Mouse (Mus musculus) liver, embryonic 11.5 days (tissue): Measurements from ENCODE around the gene Exog. TPM values are rescaled to one million over a fixed set of nuclear protein-coding genes. Genes with fewer than 3 reads are reported as not detected.

Source experiments
- ATAC-seq: fragments of 200-750 bp; cut with Nextera tagmentation; replicated peaks from 2 replicates; pipeline ENCODE4 v1.8.0; 2017; ENCODE audit warnings: moderate number of reproducible peaks, mild to moderate bottlenecking, moderate TSS enrichment, moderate library complexity; ENCODE audit not compliant: low FRiP score
- DNase-seq: peaks from one replicate; pipeline ENCODE4 v3.0.0-alpha.2; 2017; ENCODE audit warnings: low spot score
- H3K27ac ChIP-seq: fragments of 300-500 bp; sonication (generic); 2 replicates; pipeline ENCODE4 v1.5.1; 2014; ENCODE audit warnings: mild to moderate bottlenecking, low read depth, low read length, control low read depth
- H3K27me3 ChIP-seq: fragments of 300-500 bp; sonication (generic); replicated peaks from 2 replicates; pipeline ENCODE4 v1.6.1; 2014; ENCODE audit warnings: low read length, mixed read lengths; ENCODE audit not compliant: control insufficient read depth, insufficient read depth
- H3K36me3 ChIP-seq: fragments of 300-500 bp; sonication (generic); 2 replicates; pipeline ENCODE4 v1.6.1; 2014; ENCODE audit warnings: mild to moderate bottlenecking, low read length, moderate library complexity, mixed read lengths; ENCODE audit not compliant: control insufficient read depth, insufficient read depth
- H3K4me1 ChIP-seq: fragments of 300-500 bp; sonication (generic); replicated peaks from 2 replicates; pipeline ENCODE4 v1.6.1; 2014; ENCODE audit warnings: low read length, mixed read lengths; ENCODE audit not compliant: control insufficient read depth, insufficient read depth
- H3K4me2 ChIP-seq: fragments of 300-500 bp; sonication (generic); 2 replicates; pipeline ENCODE4 v1.6.1; 2014; ENCODE audit warnings: mild to moderate bottlenecking, control low read depth, moderate library complexity
- H3K4me3 ChIP-seq: fragments of 300-500 bp; sonication (generic); 2 replicates; pipeline ENCODE4 v1.5.1; 2014; ENCODE audit warnings: low read depth, low read length, control low read depth
- H3K9ac ChIP-seq: fragments of 300-500 bp; sonication (generic); 2 replicates; pipeline ENCODE4 v1.6.1; 2014; ENCODE audit warnings: low read depth, low read length, control low read depth
- H3K9me3 ChIP-seq: fragments of 300-500 bp; sonication (generic); 2 replicates; pipeline ENCODE4 v1.6.1; 2016; ENCODE audit warnings: low read length, inconsistent platforms, mixed read lengths; ENCODE audit not compliant: control insufficient read depth
- WGBS: fragments of 180-500 bp; shearing (Covaris S2); extraction: QIAGEN DNeasy Blood & Tissue Kit; methylation state at CpG from one replicate; pipeline ENCODE4 v1.1.7; 2014; 5-methylcytosine and 5-hydroxymethylcytosine counted together
- polyA plus RNA-seq: library from polyadenylated mRNA; unstranded; fragments of >200 nt; fragmentation: Nextera tagmentation; extraction: Ambion mirVana; gene quantifications from 2 replicates; pipeline ENCODE4 v1.2.1, GENCODE M21; 2014

Exog gene
- polyA plus RNA-seq, 1 experiment from 2014 or later = 22.5 TPM

GRCm38 (mm10) chr9:119408898-119409664 lies 35.7 kb upstream of the Exog start:
- WGBS = 77% methylated on average over 11 of the region's 11 CpGs
- H3K4me3 ChIP-seq = no peak overlapping the region
- H3K4me2 ChIP-seq = no peak overlapping the region
- H3K9me3 ChIP-seq = peaks cover 4% of the 10 kb centered on the region
- ATAC-seq (no peak), DNase-seq (no peak)
- peaks cover under 1% of the 10 kb centered on the region; the same call in 1 of the 2 replicates for H3K4me1 ChIP-seq
- H3K36me3 ChIP-seq = peaks cover 7% of the 10 kb centered on the region
- H3K27ac ChIP-seq = no peak overlapping the region
- H3K27me3 ChIP-seq = no peaks in the 10 kb centered on the region
- no peak overlapping the region for H3K9ac ChIP-seq

GRCm38 (mm10) chr9:119409864-119410263 lies 34.9 kb upstream of the Exog start:
- H3K9me3 ChIP-seq = peaks cover 4% of the 10 kb centered on the region
- peaks cover 7% of the 10 kb centered on the region for H3K36me3 ChIP-seq
- 75% methylated on average over 5 of the region's 5 CpGs for WGBS
- no peak overlapping the region for H3K9ac ChIP-seq
- H3K4me2 ChIP-seq = no peak overlapping the region
- ATAC-seq (no peak), DNase-seq (no peak)
- no peak overlapping the region for H3K27ac ChIP-seq
- no peaks in the 10 kb centered on the region; the same call in 1 of the 2 replicates for H3K4me1 ChIP-seq
- H3K27me3 ChIP-seq = no peaks in the 10 kb centered on the region
- H3K4me3 ChIP-seq = no peak overlapping the region

GRCm38 (mm10) chr9:119418025-119418424 lies 26.7 kb upstream of the Exog start:
- no peak for DNase-seq
- Histone ChIP-seq H3K9me3 (no peaks in the 10 kb centered on the region), H3K27ac (no peak overlapping the region), H3K4me1 (no peaks in the 10 kb centered on the region; the same call in 1 of the 2 replicates), H3K9ac (no peak overlapping the region), H3K4me2 (no peak overlapping the region), H3K27me3 (no peaks in the 10 kb centered on the region), H3K36me3 (peaks cover 2% of the 10 kb centered on the region; the same call in 1 of the 2 replicates), H3K4me3 (no peak overlapping the region)
- no peak for ATAC-seq
- 64% methylated on average over 18 of the region's 18 CpGs for WGBS

- Histone ChIP-seq H3K4me2 (no peak overlapping the region), H3K36me3 (no peaks in the 10 kb centered on the region), H3K4me1 (peaks cover 5% of the 10 kb centered on the region), H3K27me3 (no peaks in the 10 kb centered on the region), H3K9me3 (no peaks in the 10 kb centered on the region), H3K4me3 (no peak overlapping the region), H3K27ac (no peak overlapping the region), H3K9ac (no peak overlapping the region)
- WGBS = 78% methylated on average over 12 of the region's 12 CpGs
- no peak for DNase-seq
- ATAC-seq = no peak
These were observed 24.8 kb upstream of the Exog start for GRCm38 (mm10) chr9:119419852-119420438.

GRCm38 (mm10) chr9:119425217-119425975 lies 19.3 kb upstream of the Exog start:
- Histone ChIP-seq H3K27me3 (no peaks in the 10 kb centered on the region), H3K9me3 (no peaks in the 10 kb centered on the region), H3K36me3 (no peaks in the 10 kb centered on the region; the same call in 1 of the 2 replicates), H3K4me1 (peaks cover 16% of the 10 kb centered on the region), H3K9ac (no peak overlapping the region), H3K27ac (no peak overlapping the region), H3K4me2 (no peak overlapping the region), H3K4me3 (no peak overlapping the region)
- peak; percentile 33 for ATAC-seq
- WGBS = 48% methylated on average over 7 of the region's 7 CpGs
- no peak for DNase-seq

- DNase-seq (no peak), ATAC-seq (no peak)
- Histone ChIP-seq H3K36me3 (no peaks in the 10 kb centered on the region; the same call in 1 of the 2 replicates), H3K4me3 (no peak overlapping the region), H3K4me2 (no peak overlapping the region), H3K9ac (no peak overlapping the region), H3K9me3 (no peaks in the 10 kb centered on the region), H3K27ac (no peak overlapping the region), H3K27me3 (no peaks in the 10 kb centered on the region), H3K4me1 (peaks cover 16% of the 10 kb centered on the region)
- WGBS = 85% methylated on average over 13 of the region's 13 CpGs
These were observed 18.7 kb upstream of the Exog start for GRCm38 (mm10) chr9:119425976-119426415.

- 77% methylated on average over 7 of the region's 7 CpGs for WGBS
- Histone ChIP-seq H3K4me3 (no peak overlapping the region), H3K4me1 (peaks cover 16% of the 10 kb centered on the region), H3K4me2 (no peak overlapping the region), H3K9me3 (no peaks in the 10 kb centered on the region), H3K9ac (no peak overlapping the region), H3K27ac (no peak overlapping the region), H3K27me3 (no peaks in the 10 kb centered on the region), H3K36me3 (no peaks in the 10 kb centered on the region; the same call in 1 of the 2 replicates)
- ATAC-seq = no peak
- no peak for DNase-seq
These were observed 18.3 kb upstream of the Exog start for GRCm38 (mm10) chr9:119426483-119426882.

GRCm38 (mm10) chr9:119430311-119430710 lies 14.4 kb upstream of the Exog start:
- peak; percentile 70 for ATAC-seq
- H3K9me3 ChIP-seq = no peaks in the 10 kb centered on the region
- H3K4me1 ChIP-seq = peaks cover 8% of the 10 kb centered on the region
- H3K4me2 ChIP-seq = no peak overlapping the region
- peaks cover 13% of the 10 kb centered on the region; the same call in 1 of the 2 replicates for H3K36me3 ChIP-seq
- no peak overlapping the region for H3K27ac ChIP-seq
- no peak overlapping the region for H3K9ac ChIP-seq
- peak; percentile 53 for DNase-seq
- H3K4me3 ChIP-seq = no peak overlapping the region
- WGBS = 48% methylated on average over 7 of the region's 7 CpGs
- H3K27me3 ChIP-seq = no peaks in the 10 kb centered on the region
